Mouse (Mus musculus) lung, postnatal 0 days (tissue): ENCODE measurements around the gene Gosr1. TPM values are rescaled to one million over a fixed set of nuclear protein-coding genes. Genes with fewer than 3 reads are reported as not detected.

Experiments used
- ATAC-seq: fragments of 200-750 bp; cut with Nextera tagmentation; 2 replicates; pipeline ENCODE4 v1.8.0; 2017; ENCODE audit warnings: moderate library complexity
- DNase-seq: peaks from one replicate; pipeline ENCODE4 v3.0.0-alpha.2; 2016; ENCODE audit warnings: low spot score
- H3K27ac ChIP-seq: fragments of 300-500 bp; sonication (generic); 2 replicates; pipeline ENCODE4 v1.5.1; 2014; ENCODE audit warnings: antibody characterized with exemption, mild to moderate bottlenecking, low read length, mixed read lengths
- H3K27me3 ChIP-seq: fragments of 300-500 bp; sonication (generic); replicated peaks from 2 replicates; pipeline ENCODE4 v1.6.1; 2014; ENCODE audit warnings: low read length, mixed read lengths; ENCODE audit not compliant: insufficient read depth
- H3K36me3 ChIP-seq: fragments of 300-500 bp; sonication (generic); 2 replicates; pipeline ENCODE4 v1.6.1; 2014; ENCODE audit warnings: low read length, mixed read lengths; ENCODE audit not compliant: insufficient read depth
- H3K4me1 ChIP-seq: fragments of 300-500 bp; sonication (generic); 2 replicates; pipeline ENCODE4 v1.6.1; 2014; ENCODE audit warnings: antibody characterized with exemption, low read depth, low read length, mixed read lengths; ENCODE audit not compliant: insufficient read depth
- H3K4me2 ChIP-seq: fragments of 300-500 bp; sonication (generic); replicated peaks from 2 replicates; pipeline ENCODE4 v1.6.1; 2014; ENCODE audit warnings: low read depth, mild to moderate bottlenecking, low read length, moderate library complexity, mixed read lengths
- H3K4me3 ChIP-seq: fragments of 300-500 bp; sonication (generic); 2 replicates; pipeline ENCODE4 v1.5.1; 2014; ENCODE audit warnings: low read depth, low read length
- H3K9ac ChIP-seq: fragments of 300-500 bp; sonication (generic); replicated peaks from 2 replicates; pipeline ENCODE4 v1.6.1; 2014; ENCODE audit warnings: low read depth, mild to moderate bottlenecking
- H3K9me3 ChIP-seq: fragments of 300-500 bp; sonication (generic); 2 replicates; pipeline ENCODE4 v1.6.1; 2016; ENCODE audit warnings: low read length, mixed read lengths
- CTCF ChIP-seq: IDR thresholded peaks from 2 replicates; pipeline ENCODE4 v1.5.1; 2016; ENCODE audit warnings: antibody characterized with exemption, mild to moderate bottlenecking
- EP300 ChIP-seq: IDR thresholded peaks from 2 replicates; pipeline ENCODE4 v1.6.1; 2016; ENCODE audit warnings: antibody characterized with exemption, mild to moderate bottlenecking, control low read depth
- WGBS: fragments of 180-500 bp; shearing (Covaris S2); extraction: QIAGEN DNeasy Blood & Tissue Kit; methylation state at CpG from one replicate; pipeline ENCODE4 v1.1.7; 2014; 5-methylcytosine and 5-hydroxymethylcytosine counted together
- polyA plus RNA-seq: library from polyadenylated mRNA; unstranded; fragments of >200 nt; fragmentation: Nextera tagmentation; extraction: Ambion mirVana; gene quantifications from 2 replicates; pipeline ENCODE4 v1.2.1, GENCODE M21; 2015

Gosr1 gene
- polyA plus RNA-seq, 1 experiment from 2014 or later, result 21.6 TPM

- Histone ChIP-seq H3K9ac (no peak overlapping the region), H3K4me2 (no peak overlapping the region), H3K9me3 (no peaks in the 10 kb centered on the region), H3K4me3 (no peak overlapping the region), H3K27ac (no peak overlapping the region), H3K27me3 (no peaks in the 10 kb centered on the region), H3K4me1 (no peaks in the 10 kb centered on the region; the same call in 1 of the 2 replicates), H3K36me3 (no peaks in the 10 kb centered on the region)
- WGBS, result 84% methylated on average over 5 of the region's 5 CpGs
- no peak for TF ChIP-seq EP300
- TF ChIP-seq CTCF, result no peak
- no peak for ATAC-seq
- no peak for DNase-seq
Observed at GRCm38 (mm10) chr11:76770566-76770965, 7.2 kb upstream of the Gosr1 start.

- Histone ChIP-seq H3K4me1 (no peaks in the 10 kb centered on the region), H3K9ac (no peak overlapping the region), H3K27me3 (no peaks in the 10 kb centered on the region), H3K4me2 (no peak overlapping the region; the same call in 1 of the 2 replicates), H3K9me3 (no peaks in the 10 kb centered on the region), H3K36me3 (0 out of 2 replicates have a peak, but pooled peaks cover 3% of the 10 kb centered on the region), H3K27ac (no peak overlapping the region), H3K4me3 (peak overlapping the region; percentile 67; the same call in 1 of the 2 replicates)
- ATAC-seq, result no peak
- DNase-seq, result no peak
- 11% methylated on average over 4 of the region's 4 CpGs for WGBS
- TF ChIP-seq EP300, result no peak
- no peak for TF ChIP-seq CTCF
Observed at GRCm38 (mm10) chr11:76763741-76764122, 353 bp upstream of the Gosr1 start.

GRCm38 (mm10) chr11:76752276-76752675, 11.1 kb downstream of the Gosr1 start:
- 83% methylated on average over 3 of the region's 3 CpGs for WGBS
- TF ChIP-seq EP300 (no peak), CTCF (no peak)
- Histone ChIP-seq H3K9ac (no peak overlapping the region), H3K4me1 (no peaks in the 10 kb centered on the region), H3K36me3 (peaks cover 20% of the 10 kb centered on the region), H3K27ac (no peak overlapping the region), H3K9me3 (no peaks in the 10 kb centered on the region), H3K4me3 (no peak overlapping the region), H3K27me3 (no peaks in the 10 kb centered on the region), H3K4me2 (no peak overlapping the region)
- no peak for ATAC-seq
- no peak for DNase-seq

- no peak for ATAC-seq
- Histone ChIP-seq H3K9me3 (no peaks in the 10 kb centered on the region), H3K36me3 (peaks cover 32% of the 10 kb centered on the region), H3K9ac (no peak overlapping the region), H3K4me2 (no peak overlapping the region), H3K4me3 (no peak overlapping the region), H3K27ac (no peak overlapping the region), H3K27me3 (no peaks in the 10 kb centered on the region), H3K4me1 (no peaks in the 10 kb centered on the region)
- TF ChIP-seq EP300 (no peak), CTCF (no peak)
- 91% methylated on average over 9 of the region's 9 CpGs for WGBS
- no peak for DNase-seq
Observed at GRCm38 (mm10) chr11:76748819-76749218, 14.6 kb downstream of the Gosr1 start.

- no peaks in the 10 kb centered on the region for H3K27me3 ChIP-seq
- DNase-seq, result no peak
- H3K9ac ChIP-seq, result no peak overlapping the region
- ATAC-seq, result no peak
- no peak overlapping the region for H3K4me3 ChIP-seq
- no peak overlapping the region for H3K27ac ChIP-seq
- 84% methylated on average over 1 of the region's 1 CpGs for WGBS
- H3K4me2 ChIP-seq, result no peak overlapping the region
- no peaks in the 10 kb centered on the region for H3K9me3 ChIP-seq
- TF ChIP-seq CTCF, result peak; percentile 27; the same call in 1 of the 2 replicates
- no peak for TF ChIP-seq EP300
- peaks cover 33% of the 10 kb centered on the region for H3K36me3 ChIP-seq
- no peaks in the 10 kb centered on the region for H3K4me1 ChIP-seq
Observed at GRCm38 (mm10) chr11:76745921-76746320, 17.5 kb downstream of the Gosr1 start.

GRCm38 (mm10) chr11:76744550-76744949, 18.8 kb downstream of the Gosr1 start:
- DNase-seq (peak; percentile 43), ATAC-seq (no peak)
- 57% methylated on average over 7 of the region's 7 CpGs for WGBS
- Histone ChIP-seq H3K9me3 (no peaks in the 10 kb centered on the region), H3K36me3 (peaks cover 27% of the 10 kb centered on the region; the same call in 1 of the 2 replicates), H3K9ac (no peak overlapping the region), H3K4me1 (no peaks in the 10 kb centered on the region), H3K27ac (no peak overlapping the region), H3K27me3 (no peaks in the 10 kb centered on the region), H3K4me3 (no peak overlapping the region), H3K4me2 (no peak overlapping the region)
- peak; percentile 68 for TF ChIP-seq CTCF
- no peak for TF ChIP-seq EP300

- Histone ChIP-seq H3K27ac (no peak overlapping the region), H3K4me2 (no peak overlapping the region), H3K9ac (no peak overlapping the region), H3K4me1 (no peaks in the 10 kb centered on the region), H3K27me3 (no peaks in the 10 kb centered on the region), H3K9me3 (no peaks in the 10 kb centered on the region), H3K36me3 (peaks cover 20% of the 10 kb centered on the region; the same call in 1 of the 2 replicates), H3K4me3 (no peak overlapping the region)
- 70% methylated on average over 7 of the region's 7 CpGs for WGBS
- TF ChIP-seq CTCF, result no peak
- no peak for TF ChIP-seq EP300
- DNase-seq (peak; percentile 60), ATAC-seq (no peak; the same call in 1 of the 2 replicates)
Observed at GRCm38 (mm10) chr11:76742511-76742910, 20.9 kb downstream of the Gosr1 start.
